Mouse (Mus musculus) heart, adult 8-10 months (tissue): Measurements from ENCODE around the gene Cmc2. TPM values are rescaled to one million over a fixed set of nuclear protein-coding genes. Genes with fewer than 3 reads are reported as not detected.

Experiments
- DNase-seq: peaks from one replicate; pipeline ENCODE4 v3.0.0; 2022; ENCODE audit warnings: low spot score
- total RNA-seq, 4 experiments: library from RNA; stranded (reverse); gene quantifications; 2 replicates each; pipeline ENCODE4 v1.2.4; 2022

Cmc2 gene
- total RNA-seq = 10 to 100 TPM; 65.4 to 79.4 (median 70.2) TPM

- DNase-seq = peak; percentile 88
Measured at GRCm38 (mm10) chr8:116921337-116922059, at the start of gene Cmc2, which contains the start of gene Cenpn. TSS of gene Cmc2 (minus strand) at chr8:116921455. TSS of gene Cenpn (plus strand) at chr8:116921730.

GRCm38 (mm10) chr8:116969531-116969930 is 48.3 kb upstream of the Cmc2 start:
- DNase-seq = no peak

DNA sequence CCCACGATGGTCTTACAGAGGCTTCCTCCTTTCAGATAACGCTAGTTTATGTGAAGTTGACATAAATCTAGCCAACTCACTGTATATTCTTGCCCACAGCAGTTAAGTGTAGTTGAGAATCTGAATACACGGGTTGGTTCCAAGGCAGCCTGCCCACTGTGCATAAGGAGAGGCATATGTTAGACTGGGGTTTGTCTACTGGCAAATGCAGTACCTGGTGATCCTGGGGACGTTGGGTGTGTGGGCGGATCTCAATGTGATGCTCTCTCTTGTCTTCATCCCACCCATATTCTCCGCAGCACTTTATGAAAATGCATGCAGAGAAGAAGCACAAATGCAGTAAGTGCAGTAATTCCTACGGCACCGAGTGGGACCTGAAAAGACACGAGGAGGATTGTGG is 33.2 kb upstream of the Cmc2 start:
- no peak for DNase-seq

DNA sequence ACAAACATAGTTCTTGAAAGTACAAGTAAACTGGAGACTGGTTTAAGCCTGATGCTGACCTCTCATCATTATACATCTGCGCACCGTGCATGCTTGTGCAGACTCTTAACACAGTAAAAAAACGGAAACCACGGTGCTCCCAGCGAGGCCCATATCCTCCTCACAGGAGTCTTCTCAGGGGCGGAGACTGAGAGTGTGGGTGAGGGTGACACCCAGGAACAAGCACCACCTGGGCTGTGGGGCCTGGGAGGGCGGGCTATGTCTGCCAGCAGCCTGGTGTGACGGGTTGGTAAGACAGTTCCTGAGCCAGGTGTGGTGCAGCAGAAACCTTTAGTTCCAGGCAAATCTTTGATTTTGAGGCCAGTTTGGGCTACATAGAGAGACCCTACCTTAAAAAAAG is 31.2 kb upstream of the Cmc2 start:
- DNase-seq = no peak

- no peak for DNase-seq
Measured at GRCm38 (mm10) chr8:116951778-116952177, 30.5 kb upstream of the Cmc2 start.

- DNase-seq = no peak
Measured at GRCm38 (mm10) chr8:116951369-116951768, 30.1 kb upstream of the Cmc2 start.

DNA sequence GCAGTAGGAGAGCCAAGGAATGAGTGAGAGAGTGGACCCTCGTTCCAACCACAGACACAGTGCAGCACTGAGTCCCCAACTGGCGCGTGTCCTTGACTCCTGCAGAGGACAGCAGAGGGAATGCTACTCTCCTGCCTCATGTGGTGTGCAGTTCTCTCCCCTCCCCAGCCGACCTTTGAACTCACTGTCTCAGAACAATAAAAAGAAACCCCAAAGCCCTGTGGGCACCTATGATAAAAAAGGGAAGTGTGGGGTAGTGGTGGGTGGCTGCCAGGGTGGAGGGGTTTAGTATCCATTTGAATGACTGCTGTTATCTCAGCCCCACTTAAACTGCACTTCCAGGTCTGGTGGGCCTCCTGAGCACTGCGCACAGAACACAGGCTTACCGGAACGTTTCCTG is 26.3 kb upstream of the Cmc2 start:
- no peak for DNase-seq

DNA sequence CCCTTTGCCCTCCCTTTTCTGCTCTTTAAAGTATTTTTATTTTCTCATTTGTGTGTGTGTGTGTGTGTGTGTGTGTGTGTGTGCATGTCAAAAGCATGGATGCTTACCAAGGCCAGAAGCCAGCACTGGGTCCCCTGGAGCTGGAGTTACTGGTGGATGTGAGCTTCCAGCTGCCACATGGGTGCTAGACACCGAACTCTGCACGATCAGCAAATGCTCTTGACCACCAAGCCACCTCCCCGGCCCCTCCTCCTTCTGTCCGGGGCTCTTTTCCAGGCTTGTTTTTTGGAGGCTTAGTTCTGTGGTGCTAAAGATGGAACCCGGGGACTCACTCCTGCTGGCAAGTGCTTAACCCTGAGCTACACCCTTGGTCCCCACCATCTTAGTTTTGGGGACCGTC is 25.6 kb upstream of the Cmc2 start:
- peak; percentile 29 for DNase-seq

DNA sequence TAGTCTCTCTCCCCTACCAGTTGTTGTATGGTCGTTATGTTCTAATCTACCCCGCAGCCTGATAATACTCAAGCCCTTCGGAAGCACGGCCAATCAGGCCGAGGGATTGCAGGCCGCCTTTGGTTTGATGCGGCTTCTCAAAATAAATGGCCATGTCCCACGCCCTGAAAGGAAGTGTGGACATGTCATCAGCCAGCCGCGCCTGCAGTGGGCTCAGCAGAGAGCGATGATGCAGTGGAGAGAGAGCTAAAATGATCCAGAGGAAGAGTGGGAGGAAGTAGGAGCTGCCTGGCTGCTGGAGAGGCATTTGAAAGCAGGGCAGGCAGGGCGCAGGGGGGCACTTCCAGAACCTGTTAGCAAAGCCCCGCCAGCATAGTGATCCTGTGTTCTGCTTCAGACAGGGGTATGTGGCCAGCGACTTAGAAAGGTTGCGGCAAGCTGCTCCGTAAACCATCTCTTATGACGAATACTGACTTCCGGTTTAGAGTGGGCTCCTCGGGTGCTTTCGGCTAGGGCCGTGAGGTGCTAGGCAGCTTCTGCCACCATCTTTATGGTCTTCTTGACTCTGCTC is 25.1 kb upstream of the Cmc2 start:
- peak; percentile 54 for DNase-seq

GRCm38 (mm10) chr8:116945169-116945910 is 24.1 kb upstream of the Cmc2 start:
- no peak for DNase-seq

DNA sequence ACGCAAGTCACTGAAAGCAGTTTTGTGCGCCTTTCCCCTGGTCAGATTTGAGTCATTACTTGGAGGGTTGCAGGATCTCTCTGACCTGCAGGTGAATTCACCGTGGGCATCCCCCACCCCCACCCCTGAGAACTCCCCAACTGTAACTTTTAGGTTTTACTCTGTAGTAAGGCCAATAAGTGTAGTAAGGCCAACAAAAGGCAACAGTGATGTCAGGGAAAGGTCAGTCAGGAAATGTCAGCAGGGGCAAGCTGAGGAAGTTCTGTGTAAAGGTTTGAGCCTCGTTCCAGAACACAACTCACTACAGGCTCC is 23.1 kb upstream of the Cmc2 start:
- DNase-seq = no peak

DNA sequence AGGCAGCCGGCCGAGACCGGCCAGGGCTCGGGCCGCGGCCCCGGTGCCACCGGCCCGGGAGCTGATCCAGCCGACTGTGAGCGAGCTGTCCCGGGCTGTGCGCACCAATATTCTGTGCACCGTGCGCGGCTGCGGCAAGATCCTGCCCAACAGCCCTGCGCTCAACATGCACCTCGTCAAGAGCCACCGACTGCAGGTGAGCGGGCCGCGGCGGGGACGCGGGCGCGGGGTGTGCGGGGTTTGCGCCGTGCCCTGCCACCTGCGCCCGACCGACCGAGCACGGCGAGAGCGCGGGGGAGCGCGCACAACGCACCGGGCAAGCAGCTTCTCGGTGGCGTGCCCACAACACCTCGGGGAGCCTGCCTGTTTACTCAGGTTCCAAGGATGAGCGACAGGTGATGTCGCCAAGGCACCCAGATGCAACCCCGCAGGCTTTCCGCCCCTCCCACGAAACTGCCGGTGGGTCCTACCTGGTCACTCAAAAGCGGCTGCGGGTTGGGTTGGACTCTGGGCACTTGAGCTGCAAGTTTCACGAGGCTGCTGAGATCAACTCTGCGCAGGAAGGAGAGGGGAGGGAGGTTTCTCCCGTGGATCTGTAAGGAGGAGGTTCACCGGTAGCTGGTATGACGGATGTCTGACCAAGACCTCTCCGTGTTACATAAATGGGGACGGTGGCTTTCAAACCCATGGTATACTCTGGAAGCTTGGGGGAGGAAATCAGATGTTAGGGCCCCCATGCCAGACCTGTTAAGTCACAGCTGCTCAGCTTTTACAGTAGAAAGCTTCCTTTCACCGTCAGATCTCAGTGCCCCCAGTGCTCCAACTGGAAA is 22.5 kb upstream of the Cmc2 start:
- no peak for DNase-seq

DNA sequence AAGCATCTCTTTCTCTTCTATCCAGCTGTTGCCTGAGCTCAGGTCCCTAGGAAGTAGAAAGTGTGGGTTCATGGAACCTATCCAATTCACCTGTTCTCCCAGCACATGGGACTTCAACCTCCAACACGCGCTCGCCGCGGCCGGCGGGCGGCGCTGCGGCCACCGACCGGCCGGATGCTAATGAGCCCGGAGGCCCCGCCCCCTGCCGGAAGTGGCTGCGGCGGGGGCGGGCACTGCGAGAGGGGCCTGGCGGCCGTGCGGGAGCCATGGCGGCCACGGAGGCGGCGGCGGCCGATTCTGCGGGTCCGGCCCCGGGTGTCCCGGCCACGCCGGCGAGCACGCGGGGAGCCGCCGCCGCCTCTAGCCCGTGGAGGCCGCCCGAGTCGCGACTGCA is 21.9 kb upstream of the Cmc2 start, which contains the start of gene Atmin:
Atmin (plus strand) TSS at position 233 of the 394 bp plus-strand sequence.
- peak; percentile 61 for DNase-seq

GRCm38 (mm10) chr8:116942284-116943058 is 21.2 kb upstream of the Cmc2 start:
- DNase-seq = no peak

DNA sequence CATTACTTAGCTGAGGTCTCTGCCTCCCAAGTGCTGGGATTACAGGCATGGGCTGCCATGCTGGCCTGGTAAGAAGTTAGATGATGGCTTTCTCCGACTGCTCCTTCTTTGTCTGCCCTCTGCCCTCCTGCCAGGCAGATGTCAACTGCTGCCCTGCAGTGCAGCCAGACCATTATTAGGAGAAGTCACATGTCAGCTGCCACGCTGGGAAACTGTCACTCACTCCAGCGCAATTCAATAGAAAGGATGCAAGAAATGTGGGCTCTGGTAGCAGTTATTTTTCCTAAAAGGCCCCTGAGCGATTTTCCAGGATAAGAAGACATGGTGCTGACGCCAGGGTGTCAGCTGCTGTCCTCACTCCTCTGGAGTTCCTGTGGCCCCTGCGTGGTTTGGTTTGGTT is 14.3 kb upstream of the Cmc2 start:
- no peak for DNase-seq

DNA sequence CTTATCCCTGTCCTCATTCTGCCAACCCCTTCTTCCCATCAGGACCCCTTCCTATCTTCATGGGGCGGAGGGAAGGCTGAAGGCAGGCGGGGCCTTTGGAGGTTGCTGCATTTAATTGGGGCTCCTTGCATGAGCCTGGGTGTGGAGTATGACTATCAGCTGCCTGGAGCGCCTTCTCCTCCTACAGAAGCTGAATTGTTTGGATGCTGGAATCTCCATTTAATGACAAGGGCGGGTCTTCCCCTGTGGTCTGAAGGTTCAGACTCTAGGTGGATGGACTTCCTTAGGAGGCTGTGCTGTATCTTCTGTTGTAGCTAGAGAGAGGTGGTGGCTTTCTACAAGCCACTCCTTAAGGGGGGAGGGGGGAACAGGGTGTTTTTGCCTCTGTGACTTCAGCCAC is 13.7 kb upstream of the Cmc2 start:
- DNase-seq = no peak

- DNase-seq = no peak
Measured at GRCm38 (mm10) chr8:116928588-116928987, 7.3 kb upstream of the Cmc2 start.

DNA sequence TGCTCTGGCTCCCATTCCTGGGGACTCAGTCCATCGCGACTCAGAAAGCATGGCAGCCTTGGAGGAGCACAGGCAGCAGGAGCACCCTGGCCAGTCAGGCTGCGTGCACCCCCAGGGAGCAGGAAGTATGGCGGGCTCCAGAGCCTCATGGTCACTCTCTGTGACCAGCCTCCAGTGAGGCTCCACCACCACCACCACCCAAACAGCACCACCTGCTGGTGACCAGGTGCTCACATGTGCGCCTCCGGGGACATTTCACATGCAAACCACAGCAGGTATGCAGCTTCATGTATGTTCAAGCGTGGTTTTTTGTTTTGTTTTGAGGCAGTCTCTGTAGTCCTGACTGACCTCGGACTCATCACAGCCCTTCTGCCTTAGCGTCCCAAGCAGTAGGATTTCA is 6.6 kb upstream of the Cmc2 start:
- DNase-seq = no peak

DNA sequence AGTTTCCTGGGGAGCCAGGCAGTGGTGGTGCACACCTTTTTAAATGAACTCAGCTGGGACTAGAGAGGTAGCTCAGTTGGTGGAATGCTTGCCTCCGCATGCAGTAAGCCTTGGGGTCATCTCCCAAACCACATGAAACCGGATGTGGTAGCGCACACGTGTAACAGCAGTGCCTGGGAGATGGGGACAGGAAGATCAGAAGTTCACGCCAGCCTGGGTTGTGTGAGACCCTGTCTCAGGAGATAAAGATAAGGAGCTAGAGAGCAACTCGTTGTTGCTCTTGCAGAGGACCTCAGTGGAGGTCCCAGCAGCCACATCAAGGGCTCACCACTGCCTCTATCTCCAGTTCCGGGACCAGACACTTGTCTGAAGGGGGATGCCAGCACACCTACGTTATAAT is 2.3 kb upstream of the Cmc2 start:
- no peak for DNase-seq

DNA sequence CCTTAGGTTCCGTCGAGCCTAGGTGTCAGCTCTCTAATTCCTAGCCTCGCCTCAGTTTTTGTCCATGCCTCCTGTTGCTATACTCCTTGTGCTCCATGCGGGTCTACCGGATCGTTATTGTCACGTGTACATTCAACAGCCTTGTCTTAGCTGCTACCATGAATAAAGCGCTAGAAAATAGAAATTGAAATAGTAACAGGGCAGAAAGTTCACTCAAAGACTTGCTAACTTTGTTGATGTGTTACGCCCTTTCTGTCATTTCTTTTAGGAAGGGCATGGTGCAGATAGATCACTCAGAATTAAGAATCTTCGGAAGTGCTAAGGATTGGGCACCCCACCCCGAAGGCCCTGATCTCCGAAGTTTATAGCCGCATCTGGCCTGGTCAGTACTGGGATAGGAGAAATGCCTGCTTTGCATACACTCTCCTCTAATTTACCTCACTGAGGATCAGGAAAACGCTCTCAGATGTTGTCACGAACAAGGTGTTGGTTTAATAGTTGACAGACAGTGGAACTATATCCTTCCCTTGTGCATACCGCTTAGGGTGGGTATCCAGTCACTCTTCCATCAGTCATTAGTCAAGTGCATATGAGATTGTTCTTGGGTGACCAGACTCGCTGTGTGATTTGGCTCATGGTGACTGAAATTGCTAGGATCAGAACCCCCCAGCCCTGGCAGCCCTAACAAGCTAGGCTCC is 954 bp upstream of the Cmc2 start:
- no peak for DNase-seq

DNA sequence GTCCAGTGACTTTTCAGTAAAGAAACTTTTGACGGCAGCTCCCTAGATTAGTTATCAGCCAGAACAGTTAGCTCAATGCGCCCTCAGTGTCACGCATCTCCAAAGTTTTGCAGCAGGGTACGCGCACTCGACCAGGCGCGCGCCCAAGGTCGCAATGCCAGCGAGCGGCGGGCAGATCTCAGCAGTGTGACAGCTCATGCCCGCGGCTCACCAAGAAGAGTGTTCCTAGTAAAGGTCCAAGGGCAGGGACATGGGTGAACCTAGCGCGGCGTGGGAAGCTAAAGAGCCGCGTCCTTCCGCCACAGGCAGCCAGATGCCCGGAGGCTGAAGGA is 284 bp downstream of the Cmc2 start:
- DNase-seq = no peak
